Mouse (Mus musculus) heart, postnatal 0 days (tissue): ENCODE results near the gene Ubl7.

Source experiments
- CTCF ChIP-seq: IDR thresholded peaks from 2 replicates; pipeline ENCODE4 v1.5.1; 2016; ENCODE audit warnings: antibody characterized with exemption, control low read depth, low read depth
- EP300 ChIP-seq: IDR thresholded peaks from 2 replicates; pipeline ENCODE4 v1.6.1; 2016; ENCODE audit warnings: antibody characterized with exemption, low read depth

GRCm38 (mm10) chr9:57949879-57950278 is 39.1 kb downstream of the Ubl7 start:
- TF ChIP-seq CTCF, result no peak
- TF ChIP-seq EP300, result no peak
